Mouse (Mus musculus) neural tube, embryonic 15.5 days (tissue): ENCODE measurements around the gene Fxn. TPM values are rescaled to one million over a fixed set of nuclear protein-coding genes. Genes with fewer than 3 reads are reported as not detected.

ENCODE experiments used
- ATAC-seq: fragments of 200-750 bp; cut with Nextera tagmentation; 2 replicates; pipeline ENCODE4 v1.8.0; 2017; ENCODE audit warnings: mild to moderate bottlenecking, moderate TSS enrichment, moderate library complexity; ENCODE audit not compliant: low FRiP score
- H3K27ac ChIP-seq: fragments of 300-500 bp; sonication (generic); replicated peaks from 2 replicates; pipeline ENCODE4 v1.5.1; 2015; ENCODE audit warnings: mild to moderate bottlenecking, inconsistent platforms
- H3K27me3 ChIP-seq: fragments of 300-500 bp; sonication (generic); replicated peaks from 2 replicates; pipeline ENCODE4 v1.6.1; 2015; ENCODE audit warnings: inconsistent platforms
- H3K36me3 ChIP-seq: fragments of 300-500 bp; sonication (generic); 2 replicates; pipeline ENCODE4 v1.6.1; 2015; ENCODE audit warnings: inconsistent platforms
- H3K4me1 ChIP-seq: fragments of 300-500 bp; sonication (generic); 2 replicates; pipeline ENCODE4 v1.6.1; 2015; ENCODE audit warnings: inconsistent platforms
- H3K4me2 ChIP-seq: fragments of 300-500 bp; sonication (generic); 2 replicates; pipeline ENCODE4 v1.6.1; 2015; ENCODE audit warnings: inconsistent platforms, mild to moderate bottlenecking, moderate library complexity
- H3K4me3 ChIP-seq: fragments of 300-500 bp; sonication (generic); replicated peaks from 2 replicates; pipeline ENCODE4 v1.5.1; 2015; ENCODE audit warnings: mild to moderate bottlenecking, inconsistent platforms
- H3K9ac ChIP-seq: fragments of 300-500 bp; sonication (generic); replicated peaks from 2 replicates; pipeline ENCODE4 v1.6.1; 2015; ENCODE audit warnings: mild to moderate bottlenecking, inconsistent platforms
- H3K9me3 ChIP-seq: fragments of 300-500 bp; sonication (generic); replicated peaks from 2 replicates; pipeline ENCODE4 v1.6.1; 2016; ENCODE audit warnings: inconsistent platforms
- whole genome bisulfite sequencing: fragments of 180-500 bp; shearing (Covaris S2); methylation state at CpG from one replicate; pipeline ENCODE4 v1.1.7; 2015; ENCODE audit warnings: mixed read lengths; 5-methylcytosine and 5-hydroxymethylcytosine counted together
- polyA plus RNA-seq: library from polyadenylated mRNA; unstranded; fragments of >200 nt; fragmentation: Nextera tagmentation; extraction: Ambion mirVana; gene quantifications from 2 replicates; pipeline ENCODE4 v1.2.1, GENCODE M21; 2015

Fxn gene
- polyA plus RNA-seq, 1 experiment from 2014 or later = 42.4 TPM

- H3K9ac ChIP-seq = no peak overlapping the region
- H3K27me3 ChIP-seq = no peaks in the 10 kb centered on the region
- no peaks in the 10 kb centered on the region for H3K36me3 ChIP-seq
- H3K27ac ChIP-seq = no peak overlapping the region
- no peak overlapping the region for H3K4me3 ChIP-seq
- no peak for ATAC-seq
- H3K4me2 ChIP-seq = no peak overlapping the region
- 72% methylated on average over 4 of the region's 4 CpGs for WGBS
- peaks cover 11% of the 10 kb centered on the region for H3K4me1 ChIP-seq
- H3K9me3 ChIP-seq = no peaks in the 10 kb centered on the region
Measured at GRCm38 (mm10) chr19:24284187-24284586, 3.8 kb upstream of the Fxn start.

DNA sequence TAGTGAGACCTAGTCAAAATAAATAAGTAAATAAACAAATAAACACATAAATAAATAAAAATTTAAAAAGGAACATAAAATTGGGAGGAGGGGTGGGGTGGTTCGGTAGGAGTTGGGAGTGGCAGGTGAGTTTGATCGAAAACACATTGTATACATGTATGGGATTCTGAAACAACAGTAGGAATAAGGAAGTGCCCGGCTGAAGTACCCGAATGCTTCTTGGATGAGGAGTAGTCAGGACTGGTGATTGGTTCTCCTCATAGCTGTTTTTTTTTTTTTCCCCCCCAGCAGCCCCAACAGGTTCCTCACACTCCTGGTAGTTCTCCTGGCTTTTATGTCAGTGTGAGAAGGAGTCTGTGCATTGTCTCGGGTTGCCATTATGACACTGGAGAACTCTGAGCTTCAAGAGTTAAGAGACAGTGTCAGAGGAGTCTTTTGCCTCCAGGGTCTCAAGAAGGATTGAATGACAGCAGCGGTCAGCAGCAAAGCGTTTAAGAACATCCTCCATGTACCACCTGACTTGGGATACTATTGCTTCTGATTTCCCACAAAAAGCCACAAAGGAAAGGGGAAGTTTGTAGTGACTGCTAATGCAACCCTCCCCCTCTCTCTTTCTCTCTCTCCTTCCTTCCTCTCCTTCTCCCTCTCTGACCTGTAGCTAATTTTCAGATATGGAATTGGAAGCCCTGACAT is 1.0 kb upstream of the Fxn start:
- Histone ChIP-seq H3K9me3 (no peaks in the 10 kb centered on the region), H3K9ac (0 out of 2 replicates have a peak overlapping the region, but pooled peaks have one; percentile 80), H3K36me3 (no peaks in the 10 kb centered on the region), H3K4me2 (peak overlapping the region; percentile 88), H3K27me3 (no peaks in the 10 kb centered on the region), H3K27ac (no peak overlapping the region), H3K4me1 (peaks cover 16% of the 10 kb centered on the region), H3K4me3 (peak overlapping the region; percentile 72)
- 69% methylated on average over 7 of the region's 7 CpGs for WGBS
- no peak for ATAC-seq

DNA sequence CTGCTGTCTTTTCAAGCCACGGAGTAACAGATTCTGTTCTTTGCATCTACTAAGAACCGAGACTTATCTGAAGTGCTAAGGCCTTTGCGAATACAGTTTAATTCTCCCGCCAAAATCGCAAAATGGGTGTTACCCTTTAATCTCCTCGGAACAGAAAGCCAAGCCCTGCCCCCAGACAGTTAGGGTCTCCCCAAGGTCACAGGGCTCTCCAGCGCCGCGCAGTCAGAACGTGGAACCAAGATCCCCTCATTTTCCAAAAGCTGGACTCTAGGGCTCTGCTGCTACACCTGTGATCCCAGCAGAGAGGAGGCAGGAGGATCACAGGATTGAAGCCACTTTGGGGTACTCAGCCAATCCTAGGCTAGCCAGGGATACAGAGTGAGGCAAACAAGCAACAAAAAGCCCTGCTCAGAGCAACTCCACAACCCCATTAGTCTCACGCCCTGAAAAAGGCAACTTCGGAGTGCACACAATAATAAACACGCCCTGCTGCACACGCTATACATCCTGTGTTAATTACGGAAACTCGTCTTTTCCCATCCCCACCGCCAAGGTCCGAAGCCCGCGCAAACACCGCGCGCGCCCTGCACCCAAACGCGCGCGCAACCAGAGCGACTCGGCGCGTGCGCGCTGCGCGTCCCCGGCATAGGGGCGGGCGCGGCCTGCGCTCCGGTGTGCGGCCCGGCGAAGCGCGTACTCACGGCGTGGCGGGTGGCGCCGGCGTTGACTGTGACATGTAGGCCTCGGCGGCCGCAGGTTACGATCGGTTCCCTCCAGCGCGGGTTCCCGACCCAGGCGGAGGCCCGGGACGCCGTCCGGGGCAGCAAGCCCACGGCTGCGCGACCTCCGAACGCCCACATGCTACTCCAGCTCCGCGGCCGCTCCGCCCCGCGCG is 452 bp downstream of the Fxn start:
- no peaks in the 10 kb centered on the region for H3K36me3 ChIP-seq

GRCm38 (mm10) chr19:24278859-24279258 is 1.5 kb downstream of the Fxn start:
- peak overlapping the region; percentile 72; the same call in 1 of the 2 replicates for H3K4me3 ChIP-seq
- no peaks in the 10 kb centered on the region for H3K9me3 ChIP-seq
- H3K9ac ChIP-seq = no peak overlapping the region
- no peaks in the 10 kb centered on the region for H3K36me3 ChIP-seq
- WGBS = 83% methylated on average over 15 of the region's 15 CpGs
- no peak overlapping the region for H3K27ac ChIP-seq
- H3K4me2 ChIP-seq = peak overlapping the region; percentile 88
- H3K27me3 ChIP-seq = no peaks in the 10 kb centered on the region
- no peak for ATAC-seq
- peaks cover 16% of the 10 kb centered on the region for H3K4me1 ChIP-seq

More for the DNA sequence above, 452 bp downstream of the Fxn start:
- H3K9ac ChIP-seq = peak overlapping the region; percentile 80
- WGBS = under 1% methylated on average over 74 of the region's 78 CpGs
- peak overlapping the region; percentile 93 for H3K27ac ChIP-seq
- peak; percentile 82 for ATAC-seq
- peaks cover 16% of the 10 kb centered on the region for H3K4me1 ChIP-seq
- no peaks in the 10 kb centered on the region for H3K27me3 ChIP-seq
- peak overlapping the region; percentile 72 for H3K4me3 ChIP-seq
- no peaks in the 10 kb centered on the region for H3K9me3 ChIP-seq
- H3K4me2 ChIP-seq = peak overlapping the region; percentile 88

DNA sequence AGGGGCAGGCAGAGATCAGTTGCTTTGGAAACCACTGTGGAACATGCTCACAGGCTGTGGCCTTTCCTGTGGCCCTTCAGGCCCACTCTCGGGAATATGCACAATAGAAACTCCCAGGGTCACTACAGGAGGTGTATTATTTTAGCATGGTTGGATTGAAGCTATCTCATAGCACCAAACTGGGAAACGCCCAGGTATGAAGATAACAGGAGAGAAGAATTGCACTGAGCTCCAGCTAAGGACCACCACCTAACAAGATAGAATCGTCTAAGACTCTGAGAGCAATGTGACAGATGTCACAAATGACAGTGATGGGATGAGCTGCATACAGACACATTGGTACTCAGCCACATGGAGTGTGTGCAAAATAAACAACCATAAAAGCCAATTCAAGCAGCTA is 6.1 kb downstream of the Fxn start:
- no peak overlapping the region for H3K4me3 ChIP-seq
- no peaks in the 10 kb centered on the region for H3K36me3 ChIP-seq
- no peak overlapping the region for H3K9ac ChIP-seq
- no peaks in the 10 kb centered on the region for H3K9me3 ChIP-seq
- H3K4me2 ChIP-seq = no peak overlapping the region
- H3K27me3 ChIP-seq = no peaks in the 10 kb centered on the region
- no peak overlapping the region for H3K27ac ChIP-seq
- peaks cover 18% of the 10 kb centered on the region for H3K4me1 ChIP-seq
- ATAC-seq = no peak
- 69% methylated on average over 3 of the region's 3 CpGs for WGBS

GRCm38 (mm10) chr19:24271746-24272426 is 8.5 kb downstream of the Fxn start:
- no peak overlapping the region for H3K4me3 ChIP-seq
- peak; percentile 82 for ATAC-seq
- H3K9me3 ChIP-seq = no peaks in the 10 kb centered on the region
- H3K4me1 ChIP-seq = peaks cover 13% of the 10 kb centered on the region
- no peaks in the 10 kb centered on the region for H3K27me3 ChIP-seq
- no peak overlapping the region for H3K27ac ChIP-seq
- H3K4me2 ChIP-seq = peak overlapping the region; percentile 37
- H3K36me3 ChIP-seq = no peaks in the 10 kb centered on the region
- WGBS = 47% methylated on average over 16 of the region's 16 CpGs
- no peak overlapping the region for H3K9ac ChIP-seq

DNA sequence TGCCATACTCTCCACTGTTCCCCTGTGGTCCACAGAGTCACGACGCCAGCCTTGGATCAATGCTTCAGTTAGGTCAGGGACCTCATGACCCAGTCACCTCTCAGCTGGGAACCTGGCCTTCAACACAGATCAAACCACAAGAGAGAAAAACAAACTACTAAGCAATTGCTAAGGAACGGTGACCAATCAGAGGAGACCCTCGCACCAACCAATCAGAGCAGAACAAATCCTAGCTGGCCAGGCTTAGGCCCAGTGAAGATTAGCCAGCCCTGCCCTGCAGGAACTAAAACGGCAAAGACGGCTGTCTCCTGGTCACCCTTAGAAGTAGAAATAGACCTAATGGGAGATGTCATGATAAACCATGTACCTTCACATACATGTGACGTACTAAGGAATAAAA is 9.1 kb downstream of the Fxn start:
- ATAC-seq = peak; percentile 71
- H3K27ac ChIP-seq = no peak overlapping the region
- H3K9me3 ChIP-seq = no peaks in the 10 kb centered on the region
- no peaks in the 10 kb centered on the region for H3K27me3 ChIP-seq
- H3K36me3 ChIP-seq = no peaks in the 10 kb centered on the region
- WGBS = 45% methylated on average over 7 of the region's 7 CpGs
- H3K4me1 ChIP-seq = peaks cover 13% of the 10 kb centered on the region
- peak overlapping the region; percentile 37 for H3K4me2 ChIP-seq
- H3K4me3 ChIP-seq = no peak overlapping the region
- H3K9ac ChIP-seq = no peak overlapping the region

DNA sequence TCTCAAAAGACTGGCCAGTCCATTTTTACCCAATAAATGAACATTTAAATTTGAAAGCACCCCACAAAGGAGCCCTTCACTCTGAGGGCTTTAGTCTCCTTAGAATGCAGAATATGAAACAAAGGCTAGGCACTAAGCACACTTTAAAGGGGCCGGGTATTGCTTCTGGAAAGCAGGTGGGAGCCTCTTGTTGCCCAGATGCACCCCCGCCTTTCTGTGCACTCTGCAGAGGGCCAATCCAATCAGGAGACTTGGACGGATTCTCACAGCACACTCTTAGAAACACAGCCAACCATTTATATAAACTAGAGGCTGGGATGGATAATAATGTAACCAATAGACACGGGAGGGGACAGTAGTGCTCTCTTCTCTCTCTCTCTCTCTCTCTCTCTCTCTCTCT is 11.9 kb downstream of the Fxn start:
- Histone ChIP-seq H3K9me3 (no peaks in the 10 kb centered on the region), H3K36me3 (peaks cover 8% of the 10 kb centered on the region; the same call in 1 of the 2 replicates), H3K4me1 (peaks cover 13% of the 10 kb centered on the region), H3K27me3 (no peaks in the 10 kb centered on the region), H3K4me2 (no peak overlapping the region), H3K4me3 (no peak overlapping the region), H3K27ac (no peak overlapping the region), H3K9ac (no peak overlapping the region)
- ATAC-seq = no peak
- 40% methylated on average over 4 of the region's 4 CpGs for WGBS

GRCm38 (mm10) chr19:24266046-24266830 is 14.2 kb downstream of the Fxn start:
- H3K9ac ChIP-seq = no peak overlapping the region
- H3K27me3 ChIP-seq = no peaks in the 10 kb centered on the region
- peaks cover 5% of the 10 kb centered on the region; the same call in 1 of the 2 replicates for H3K4me1 ChIP-seq
- H3K4me3 ChIP-seq = no peak overlapping the region
- H3K4me2 ChIP-seq = no peak overlapping the region
- no peaks in the 10 kb centered on the region for H3K9me3 ChIP-seq
- H3K36me3 ChIP-seq = peaks cover 8% of the 10 kb centered on the region; the same call in 1 of the 2 replicates
- no peak overlapping the region for H3K27ac ChIP-seq
- no peak for ATAC-seq
- WGBS = 79% methylated on average over 7 of the region's 7 CpGs

- peak; percentile 61; the same call in 1 of the 2 replicates for ATAC-seq
- Histone ChIP-seq H3K27ac (no peak overlapping the region), H3K36me3 (peaks cover 11% of the 10 kb centered on the region; the same call in 1 of the 2 replicates), H3K9me3 (no peaks in the 10 kb centered on the region), H3K27me3 (no peaks in the 10 kb centered on the region), H3K4me2 (no peak overlapping the region), H3K4me3 (no peak overlapping the region), H3K9ac (no peak overlapping the region), H3K4me1 (no peaks in the 10 kb centered on the region)
- 46% methylated on average over 7 of the region's 7 CpGs for WGBS
Measured at GRCm38 (mm10) chr19:24264991-24265390, 15.4 kb downstream of the Fxn start.

- peaks cover 11% of the 10 kb centered on the region; the same call in 1 of the 2 replicates for H3K36me3 ChIP-seq
- no peak overlapping the region for H3K9ac ChIP-seq
- H3K4me3 ChIP-seq = no peak overlapping the region
- H3K9me3 ChIP-seq = no peaks in the 10 kb centered on the region
- no peaks in the 10 kb centered on the region for H3K4me1 ChIP-seq
- no peak overlapping the region for H3K4me2 ChIP-seq
- no peak for ATAC-seq
- no peak overlapping the region for H3K27ac ChIP-seq
- no peaks in the 10 kb centered on the region for H3K27me3 ChIP-seq
- 96% methylated on average over 14 of the region's 14 CpGs for WGBS
Measured at GRCm38 (mm10) chr19:24262736-24263135, 17.7 kb downstream of the Fxn start.
